21 mouse cellular contexts compared by ENCODE assay signal in genomic region chr17:58437443-58437842, GRCm38 (mm10).
A peak's percentile ranks its signal among the peaks of the same experiment; 100 is the strongest.
DNase-seq lines count a peak whose midpoint lies in the region; ATAC-seq and TF ChIP-seq lines count a peak whose summit lies in the region.
"Had no signal": no experiment of that assay in that cellular context is flagged by ENCODE, and none has a peak within 500 bp of the region (broad histone marks: within the 10 kb centered on the region; RNA-seq: fewer than 3 reads in every experiment).

No protein-coding gene starts in this region.

- DNase-seq in midbrain, embryonic 14.5 days, result peak; percentile 48
- no peak for DNase-seq in midbrain, embryonic 10.5 days (ENCODE audit: low spot score)
- DNase-seq in brain, embryonic 14.5 days (ENCODE audit: low read depth), result peak; percentile 55
- DNase-seq in urinary bladder, postnatal 4 days (ENCODE audit: low spot score in 2 of 2), result no peak
- no peak for DNase-seq in embryo, embryonic 11 days
- no peak for DNase-seq in yolk sac, embryonic 10.5 days (ENCODE audit: low spot score)
- DNase-seq: adrenal gland, adult 2 months; adrenal gland, postnatal 10 days; adrenal gland, postnatal 25 days; cerebellum, adult 11 months; cerebellum, adult 18-20 months; cerebellum, adult 8-10 months; cerebellum, adult 9-11 months; cerebellum, postnatal 14 days; cerebellum, postnatal 36 days; forebrain, postnatal 0 days had no signal

- H3K27me3 ChIP-seq in midbrain, embryonic 14.5 days (ENCODE audit: control insufficient read depth, insufficient read depth, low read length), result no peaks in the 10 kb centered on the region
- no peaks in the 10 kb centered on the region for H3K27me3 ChIP-seq in midbrain, embryonic 10.5 days (ENCODE audit: low read depth, poor library complexity, severe bottlenecking)
- no peaks in the 10 kb centered on the region for H3K27me3 ChIP-seq in midbrain, embryonic 16.5 days (ENCODE audit: control insufficient read depth, insufficient read depth, low read depth, low read length)
- H3K27me3 ChIP-seq: embryonic facial prominence, embryonic 12.5 days; forebrain, embryonic 13.5 days; forebrain, embryonic 15.5 days had no signal

- no peak for TF ChIP-seq CTCF in brain, embryonic 14.5 days (IDR thresholded peaks at IDR 0.05; ENCODE audit: borderline replicate concordance, extremely low read depth, insufficient read depth, insufficient read length)

- no peaks in the 10 kb centered on the region for H3K4me1 ChIP-seq in midbrain, embryonic 14.5 days (ENCODE audit: control insufficient read depth, insufficient read depth, low read length)
- H3K4me1 ChIP-seq in midbrain, embryonic 10.5 days, result no peaks in the 10 kb centered on the region
- H3K4me1 ChIP-seq in midbrain, embryonic 16.5 days (ENCODE audit: control insufficient read depth, insufficient read depth, low read length), result no peaks in the 10 kb centered on the region
- H3K4me1 ChIP-seq: embryonic facial prominence, embryonic 10.5 days; embryonic facial prominence, embryonic 12.5 days; forebrain, embryonic 13.5 days; forebrain, embryonic 15.5 days had no signal

- H3K9me3 ChIP-seq in midbrain, embryonic 14.5 days (ENCODE audit: control insufficient read depth, low read length), result no peaks in the 10 kb centered on the region
- H3K9me3 ChIP-seq in midbrain, embryonic 10.5 days (replicated peaks), result no peaks in the 10 kb centered on the region
- no peaks in the 10 kb centered on the region for H3K9me3 ChIP-seq in midbrain, embryonic 16.5 days (replicated peaks; ENCODE audit: control insufficient read depth, low read length, poor library complexity, severe bottlenecking)
- H3K9me3 ChIP-seq: embryonic facial prominence, embryonic 10.5 days; embryonic facial prominence, embryonic 12.5 days; forebrain, embryonic 13.5 days; forebrain, embryonic 15.5 days had no signal

- H3K4me3 ChIP-seq in midbrain, embryonic 14.5 days (replicated peaks; ENCODE audit: low read depth, low read length), result no peak overlapping the region
- no peak overlapping the region for H3K4me3 ChIP-seq in midbrain, embryonic 10.5 days
- H3K4me3 ChIP-seq in midbrain, embryonic 16.5 days (ENCODE audit: low read depth, low read length), result no peak overlapping the region
- H3K4me3 ChIP-seq: embryonic facial prominence, embryonic 10.5 days; embryonic facial prominence, embryonic 12.5 days; forebrain, embryonic 13.5 days; forebrain, embryonic 15.5 days had no signal

- no peak overlapping the region for H3K4me2 ChIP-seq in midbrain, embryonic 14.5 days (ENCODE audit: low read length)
- no peak overlapping the region for H3K4me2 ChIP-seq in midbrain, embryonic 16.5 days (ENCODE audit: low read length)
- H3K4me2 ChIP-seq: embryonic facial prominence, embryonic 12.5 days; forebrain, embryonic 13.5 days; forebrain, embryonic 15.5 days had no signal

- H3K36me3 ChIP-seq in midbrain, embryonic 14.5 days (ENCODE audit: control insufficient read depth, insufficient read depth, low read length), result no peaks in the 10 kb centered on the region
- H3K36me3 ChIP-seq in midbrain, embryonic 10.5 days, result no peaks in the 10 kb centered on the region
- no peaks in the 10 kb centered on the region for H3K36me3 ChIP-seq in midbrain, embryonic 16.5 days (ENCODE audit: control insufficient read depth, insufficient read depth, low read length)
- H3K36me3 ChIP-seq: embryonic facial prominence, embryonic 10.5 days; embryonic facial prominence, embryonic 12.5 days; forebrain, embryonic 15.5 days had no signal

- TF ChIP-seq POLR2A in brain, embryonic 14.5 days (IDR thresholded peaks at IDR 0.05; ENCODE audit: borderline replicate concordance, extremely low read depth, insufficient read depth, insufficient read length, poor library complexity, severe bottlenecking), result no peak

- H3K9ac ChIP-seq in midbrain, embryonic 14.5 days (replicated peaks; ENCODE audit: low read length), result no peak overlapping the region
- no peak overlapping the region for H3K9ac ChIP-seq in midbrain, embryonic 16.5 days (ENCODE audit: low read depth, low read length)
- H3K9ac ChIP-seq: embryonic facial prominence, embryonic 12.5 days; forebrain, embryonic 13.5 days; forebrain, embryonic 15.5 days; forebrain, postnatal 0 days had no signal

- peak overlapping the region; percentile 45; the same call in 1 of the 2 replicates for H3K27ac ChIP-seq in midbrain, embryonic 14.5 days (replicated peaks; ENCODE audit: low read depth, low read length)
- no peak overlapping the region for H3K27ac ChIP-seq in midbrain, embryonic 10.5 days (replicated peaks)
- H3K27ac ChIP-seq in midbrain, embryonic 16.5 days (ENCODE audit: low read length), result no peak overlapping the region
- H3K27ac ChIP-seq: embryonic facial prominence, embryonic 10.5 days; embryonic facial prominence, embryonic 12.5 days; forebrain, embryonic 13.5 days; forebrain, embryonic 15.5 days had no signal

- ATAC-seq in midbrain, embryonic 14.5 days (ENCODE audit: low FRiP score, low TSS enrichment), result peak; percentile 60; the same call in 1 of the 2 replicates
- peak; percentile 91 for ATAC-seq in midbrain, embryonic 16.5 days
- ATAC-seq: forebrain, embryonic 13.5 days; forebrain, embryonic 15.5 days; forebrain, postnatal 0 days had no signal

Comparison
In these comparisons a context has a peak if more than half of its experiments do, and no peak if none do; other contexts are left out.
1. DNase-seq: peak in midbrain, embryonic 14.5 days (single experiment) and brain, embryonic 14.5 days (single experiment); none in midbrain, embryonic 10.5 days (single experiment), urinary bladder, postnatal 4 days (0 of 2), embryo, embryonic 11 days (single experiment) and yolk sac, embryonic 10.5 days (single experiment).